ENCODE assay signal across 13 mouse cellular contexts in the genomic region with DNA sequence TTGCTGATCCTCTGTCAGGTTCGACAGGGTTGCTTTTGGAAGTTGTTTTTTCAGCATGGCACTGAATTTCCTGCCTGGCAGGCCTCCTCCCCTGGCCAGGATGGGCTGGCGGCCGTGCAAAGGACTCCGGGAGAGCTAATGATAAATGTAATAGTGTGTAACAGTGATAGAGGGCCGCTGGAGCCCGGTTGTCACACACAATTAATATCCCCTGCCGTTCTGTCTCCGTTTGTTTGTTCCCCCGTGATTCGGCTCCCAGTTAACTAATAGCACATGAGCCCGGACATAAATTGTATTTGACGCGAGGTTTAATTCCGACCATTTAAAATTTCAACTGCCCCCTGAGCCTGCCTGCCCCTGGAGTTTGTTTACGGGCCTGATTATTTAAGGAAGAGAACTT. TPM values are rescaled to one million over a fixed set of nuclear protein-coding genes. Genes with fewer than 3 reads are reported as not detected.
A peak's percentile ranks its signal among the peaks of the same experiment; 100 is the strongest.
DNase-seq lines count a peak whose midpoint lies in the region; ATAC-seq and TF ChIP-seq lines count a peak whose summit lies in the region.
"Had no signal": no experiment of that assay in that cellular context is flagged by ENCODE, and none has a peak within 500 bp of the region (broad histone marks: within the 10 kb centered on the region; RNA-seq: fewer than 3 reads in every experiment).

No protein-coding gene starts in this region.

- no peak for TF ChIP-seq CTCF in hindbrain, postnatal 0 days (IDR thresholded peaks at IDR 0.05; ENCODE audit: low read depth)

- WGBS in forebrain, embryonic 15.5 days: 47% methylated on average over 15 of the region's 15 CpGs
- 29% methylated on average over 15 of the region's 15 CpGs for WGBS in hindbrain, postnatal 0 days

- H3K27ac ChIP-seq in forebrain, embryonic 15.5 days (replicated peaks): peak overlapping the region; percentile 65
- H3K27ac ChIP-seq in hindbrain, postnatal 0 days: peak overlapping the region; percentile 65

- peaks cover 19% of the 10 kb centered on the region for H3K36me3 ChIP-seq in forebrain, embryonic 15.5 days
- peaks cover 28% of the 10 kb centered on the region for H3K36me3 ChIP-seq in hindbrain, postnatal 0 days (ENCODE audit: insufficient read depth, low read length)

- H3K9me3 ChIP-seq in forebrain, embryonic 15.5 days: no peaks in the 10 kb centered on the region
- no peaks in the 10 kb centered on the region for H3K9me3 ChIP-seq in hindbrain, postnatal 0 days (ENCODE audit: low read length)

- H3K4me1 ChIP-seq in forebrain, embryonic 15.5 days: peaks cover 83% of the 10 kb centered on the region
- H3K4me1 ChIP-seq in hindbrain, postnatal 0 days (ENCODE audit: insufficient read depth, low read length): peaks cover 26% of the 10 kb centered on the region

- peak; percentile 32 for DNase-seq in lung, postnatal 36 days
- DNase-seq in lung, postnatal 10 days: no peak
- DNase-seq in hindbrain, postnatal 0 days (ENCODE audit: low spot score): peak; percentile 50
- peak; percentile 86 for DNase-seq in retina, embryonic 14.5 days (ENCODE audit: low spot score)
- DNase-seq: adrenal gland, postnatal 36 days; cerebellum, adult 2 months; heart, postnatal 4 days; kidney, postnatal 4 days; right cerebral cortex, postnatal 14 days; thymus, postnatal 4 days had no signal

- ATAC-seq in forebrain, embryonic 15.5 days (replicated peaks): no peak
- ATAC-seq in hindbrain, postnatal 0 days: no peak
- ATAC-seq in frontal cortex, adult (ENCODE audit: low TSS enrichment): no peak
- no peak for ATAC-seq in erythroid progenitor cell, adult 5-6 weeks (replicated peaks; ENCODE audit: low FRiP score, poor library complexity, severe bottlenecking)

- H3K4me2 ChIP-seq in forebrain, embryonic 15.5 days (replicated peaks): no peak overlapping the region
- H3K4me2 ChIP-seq in hindbrain, postnatal 0 days (ENCODE audit: low read depth, low read length): no peak overlapping the region

- H3K4me3 ChIP-seq in forebrain, embryonic 15.5 days: no peak overlapping the region
- no peak overlapping the region for H3K4me3 ChIP-seq in hindbrain, postnatal 0 days (ENCODE audit: low read length)

- H3K27me3 ChIP-seq in forebrain, embryonic 15.5 days: no peaks in the 10 kb centered on the region
- H3K27me3 ChIP-seq in hindbrain, postnatal 0 days (ENCODE audit: insufficient read depth, low read length): no peaks in the 10 kb centered on the region

- H3K9ac ChIP-seq in forebrain, embryonic 15.5 days (replicated peaks): peak overlapping the region; percentile 23; the same call in 1 of the 2 replicates
- no peak overlapping the region for H3K9ac ChIP-seq in hindbrain, postnatal 0 days (replicated peaks; ENCODE audit: low read length)

RNA-seq across cellular contexts. Expression of gene Pipox, which starts 38.5 kb away (rescaled TPM):
- 10.2 and 11.2 TPM in 2 replicates for polyA plus RNA-seq in forebrain, embryonic 15.5 days (2015; fragmentation: Nextera tagmentation; extraction: Ambion mirVana)
- 2.8 and 6.8 TPM in 2 replicates for total RNA-seq in hindbrain, postnatal 0 days (2014; rRNA removed)
- polyA plus RNA-seq in hindbrain, postnatal 0 days (2015; fragmentation: Nextera tagmentation; extraction: Ambion mirVana): 4.4 and 4.6 TPM in 2 replicates
- total RNA-seq in erythroid progenitor cell, adult 5-6 weeks (2015; ENCODE audit: low replicate concordance): not detected in 2 replicates
- not detected in 2 replicates for total RNA-seq in erythroid progenitor cell, adult 5-6 weeks (2017; ENCODE audit: low replicate concordance)
